Mouse (Mus musculus) MN1 (cell line): ENCODE data around the gene Pfkl.
"Not testable (repeated sequence)": the region's sequence is repeated elsewhere in the genome, so short reads cannot be mapped to it uniquely, and the experiment has no call there.

Experiments
- DNase-seq: peaks from one replicate; pipeline ENCODE4 v3.0.0-alpha.2; 2016; ENCODE audit warnings: low spot score

Pfkl gene

DNA sequence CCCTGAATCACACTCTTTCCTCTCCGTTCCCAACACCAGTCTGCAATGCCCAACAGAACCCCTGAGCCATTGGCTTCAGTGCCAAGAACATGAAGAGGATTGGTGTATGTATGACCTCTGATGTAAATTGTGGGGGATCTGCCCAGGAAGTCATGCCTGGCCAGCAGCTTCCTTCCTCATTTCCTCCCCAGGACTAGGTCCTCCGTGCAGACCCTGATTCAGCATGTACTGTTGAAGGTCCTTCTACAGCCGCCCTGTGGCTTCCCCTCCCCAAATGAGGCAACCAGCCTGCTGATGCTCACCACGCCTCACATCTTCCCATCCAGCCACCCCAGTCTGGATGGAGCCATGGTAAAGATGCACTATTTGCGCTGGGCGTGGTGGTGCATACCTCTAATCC lies 39.4 kb downstream of the Pfkl start, which contains the start of gene Trpm2:
TSS of gene Trpm2 (minus strand) at position 83 of the 400 bp plus-strand sequence.
- no peak for DNase-seq

DNA sequence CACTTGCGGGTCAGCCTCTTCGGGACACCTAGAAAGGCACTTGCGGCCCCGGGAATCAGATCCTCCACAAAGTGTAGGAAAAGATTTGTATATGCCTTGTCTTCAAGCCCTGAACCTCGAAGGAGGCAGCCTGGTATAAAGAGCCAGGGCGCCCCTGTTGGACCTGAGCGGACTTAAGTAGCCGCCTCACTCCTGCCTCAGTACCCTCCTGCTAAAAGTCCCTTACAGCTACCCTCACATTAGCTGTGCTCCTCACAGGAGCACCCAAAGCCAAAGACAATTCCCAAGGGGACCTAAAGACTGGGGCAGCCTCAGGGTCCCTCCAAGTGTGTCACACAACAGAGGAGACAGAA lies 39.9 kb downstream of the Pfkl start:
- no peak for DNase-seq

DNA sequence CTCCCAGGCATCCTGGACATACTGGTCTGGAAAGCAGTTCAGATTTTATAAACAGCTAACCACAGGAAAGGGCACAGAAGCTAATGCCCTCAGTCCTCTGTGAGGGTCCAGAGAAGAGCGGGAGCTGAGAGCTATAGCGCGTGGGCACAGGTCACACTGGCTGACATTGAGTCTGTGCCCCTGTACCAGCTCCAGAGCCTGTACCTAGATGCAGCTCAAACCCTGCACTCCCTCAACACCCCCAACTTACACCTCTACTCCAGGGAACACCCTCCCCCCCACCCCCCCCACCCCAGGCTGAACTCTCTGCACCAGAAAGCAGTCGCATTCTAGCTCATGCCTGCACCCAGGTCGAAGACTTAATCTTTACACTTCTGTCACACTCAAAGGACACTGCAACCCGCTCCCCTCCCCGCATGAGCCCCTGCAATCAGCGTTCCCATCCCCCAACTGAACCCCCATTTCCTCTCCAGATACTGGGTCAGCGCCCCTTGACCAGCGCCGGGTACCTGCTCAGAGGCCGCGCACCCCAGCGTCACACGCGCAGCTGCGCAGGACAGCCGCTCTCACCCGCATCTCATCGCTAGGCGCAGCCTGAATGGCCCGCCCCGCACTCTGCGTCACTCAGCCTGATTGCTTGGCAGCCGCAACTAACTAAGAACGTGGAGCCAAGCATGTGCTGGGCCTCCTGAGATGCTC lies 40.5 kb downstream of the Pfkl start:
- DNase-seq: no peak

DNA sequence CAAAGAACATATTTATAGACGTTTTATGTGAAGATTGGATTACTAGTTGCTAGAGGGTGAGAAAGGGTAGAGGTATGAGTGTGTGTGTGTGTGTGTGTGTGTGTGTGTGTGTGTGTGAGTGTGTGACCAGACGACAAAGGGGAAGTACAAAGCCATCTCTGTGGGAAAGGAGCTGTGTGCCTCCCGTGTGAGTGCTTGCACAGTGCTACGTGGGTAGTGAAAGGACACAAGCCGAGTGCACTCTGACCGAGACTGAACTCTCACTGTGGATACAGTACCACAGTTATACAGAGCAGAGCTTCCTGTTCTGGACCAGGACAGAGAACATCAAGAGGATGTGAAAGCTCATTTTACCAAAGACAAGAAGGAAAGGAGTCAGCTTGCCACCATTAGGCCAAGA lies 45.9 kb downstream of the Pfkl start:
- no peak for DNase-seq

DNA sequence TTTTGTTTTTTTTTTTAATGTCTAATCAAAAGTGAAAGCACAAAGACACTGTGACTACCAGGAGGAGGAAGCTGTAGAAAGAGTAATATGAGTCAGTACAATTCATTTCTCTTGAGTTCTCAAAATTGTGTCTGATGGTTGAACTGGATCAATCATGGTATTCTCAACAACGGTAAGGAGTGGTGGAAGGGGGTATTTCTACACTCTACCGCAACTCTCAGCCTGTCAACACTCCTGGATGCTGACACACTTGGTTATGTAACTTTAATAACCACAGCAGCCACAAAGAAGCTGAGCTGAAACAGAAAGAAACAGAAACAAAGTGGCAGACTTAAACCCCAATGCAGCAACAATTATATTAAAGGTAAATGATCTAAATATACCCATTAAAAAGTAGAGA lies 47.2 kb downstream of the Pfkl start:
- no peak for DNase-seq

DNA sequence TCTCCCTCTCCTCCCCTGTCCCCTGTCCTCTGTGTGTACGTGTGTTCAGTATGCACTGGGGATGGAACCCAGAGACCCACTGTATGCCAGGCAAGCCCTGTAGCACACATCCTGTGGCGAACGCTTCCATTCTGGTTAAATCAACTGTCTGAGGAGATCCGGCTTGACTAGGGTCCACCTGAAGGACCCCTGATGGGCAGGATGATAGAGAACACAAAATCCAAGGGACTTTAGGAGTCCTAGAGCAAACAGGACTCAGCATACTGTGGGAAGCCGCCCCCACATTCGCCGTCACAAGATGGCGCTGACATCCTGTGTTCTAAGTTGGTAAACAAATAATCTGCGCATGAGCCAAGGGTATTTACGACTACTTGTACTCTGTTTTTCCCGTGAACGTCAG lies 59.4 kb downstream of the Pfkl start:
- not testable (repeated sequence) for DNase-seq

DNA sequence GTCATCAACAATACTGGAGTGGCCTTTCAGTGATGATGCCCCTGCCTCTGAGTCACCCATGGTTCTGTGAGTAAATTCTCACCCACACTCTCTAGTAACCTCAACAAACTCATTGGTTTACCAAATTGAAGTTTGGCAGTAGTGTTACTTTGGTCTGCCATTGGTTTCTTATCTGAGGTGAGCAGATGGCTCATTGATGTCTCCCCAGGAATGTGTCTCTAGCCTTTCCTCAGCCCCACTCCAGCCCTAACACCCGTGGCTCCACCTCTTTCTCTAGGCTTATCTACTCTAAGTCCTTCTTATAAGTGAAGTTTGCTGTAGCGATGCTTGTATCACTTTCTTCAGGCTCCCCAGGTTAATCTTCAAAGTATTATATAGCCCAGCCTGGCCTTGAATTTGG lies 70.2 kb downstream of the Pfkl start:
- DNase-seq: no peak
